Mouse (Mus musculus) monocyte, adult 59 days (primary cell): Measurements from ENCODE around the gene Kank3. TPM values are rescaled to one million over a fixed set of nuclear protein-coding genes. Genes with fewer than 3 reads are reported as not detected.

Experiments used
- total RNA-seq, 2 experiments: library from RNA; stranded (reverse); gene quantifications; one replicate each; pipeline ENCODE4 v1.2.4; 2023

Gene Kank3
- total RNA-seq: 10 to 100 TPM; 17.2 to 17.8 TPM

GRCm38 (mm10) chr17:33810334-33811141 lies at the start of gene Kank3:
Gene Kank3 (plus strand): TSS chr17:33810519.

GRCm38 (mm10) chr17:33781124-33781977 lies 29.0 kb upstream of the Kank3 start, which contains the start of gene Angptl4:
Gene Angptl4 (minus strand): TSS chr17:33781830.

GRCm38 (mm10) chr17:33824084-33824996 lies 14.0 kb downstream of the Kank3 start, which contains the start of the genes Rps28 and Ndufa7:
Gene Rps28 (minus strand): TSS chr17:33824562.
Gene Ndufa7 (plus strand): TSS chr17:33824572.

GRCm38 (mm10) chr17:33842966-33843795 lies 32.9 kb downstream of the Kank3 start, which contains the start of gene Cd320:
Gene Cd320 (plus strand): TSS chr17:33843091.

Other genes with a start within 250 kb of the Kank3 start
- gene Zfp414, start 181.4 kb upstream of the Kank3 start, total RNA-seq: 10 to 100 TPM; 49.5 to 51.0 TPM
- 10 to 100 TPM; 28.9 to 42.0 TPM for gene Pram1, start 172.5 kb upstream of the Kank3 start, total RNA-seq
- 100 to 1,000 TPM; 235 to 317 TPM for gene Hnrnpm, start 123.7 kb upstream of the Kank3 start, total RNA-seq
- gene March2, start 91.8 kb upstream of the Kank3 start, total RNA-seq: 10 to 100 TPM; 56.4 to 61.5 TPM
- gene Rab11b, start 50.0 kb upstream of the Kank3 start, total RNA-seq: 100 to 1,000 TPM; 210 to 222 TPM
- 1 to 10 TPM; 5.3 to 7.1 TPM for gene Angptl4, start 28.7 kb upstream of the Kank3 start, total RNA-seq
- 1,000 to 10,000 TPM; 2,442 to 2,474 TPM for gene Rps28, start 14.0 kb downstream of the Kank3 start, total RNA-seq
- 100 to 1,000 TPM; 123 to 158 TPM for gene Ndufa7, start 14.1 kb downstream of the Kank3 start, total RNA-seq
- 1 to 10 TPM; 1.8 to 2.6 TPM for gene Cd320, start 32.6 kb downstream of the Kank3 start, total RNA-seq
- gene Gm7029, start 63.3 kb downstream of the Kank3 start, total RNA-seq: not detected
- gene Kifc1, start 80.1 kb downstream of the Kank3 start, total RNA-seq: 1 to 10 TPM; 1.1 to 2.9 TPM
- 1 to 10 TPM in 1 of 2 experiments, not detected in 1; 4.0 TPM for gene Platr17, start 94.6 kb downstream of the Kank3 start, total RNA-seq
- gene Daxx, start 98.9 kb downstream of the Kank3 start, total RNA-seq: 10 to 100 TPM; 74.9 to 76.2 TPM
- 100 to 1,000 TPM; 399 to 458 TPM for gene Tapbp, start 105.4 kb downstream of the Kank3 start, total RNA-seq
- 10 to 100 TPM; 32.1 to 39.3 TPM for gene Zbtb22, start 105.4 kb downstream of the Kank3 start, total RNA-seq
- 100 to 1,000 TPM; 186 to 207 TPM for gene Rgl2, start 119.0 kb downstream of the Kank3 start, total RNA-seq
- 10 to 100 TPM; 51.6 to 71.3 TPM for gene Pfdn6, start 129.8 kb downstream of the Kank3 start, total RNA-seq
- gene Wdr46, start 130.1 kb downstream of the Kank3 start, total RNA-seq: 10 to 100 TPM; 30.5 to 34.8 TPM
- gene B3galt4, start 141.0 kb downstream of the Kank3 start, total RNA-seq: 10 to 100 TPM; 14.7 to 17.3 TPM
- gene Vps52, start 145.3 kb downstream of the Kank3 start, total RNA-seq: 10 to 100 TPM; 48.0 to 57.5 TPM
- 100 to 1,000 TPM; 791 to 877 TPM for gene Rps18, start 145.5 kb downstream of the Kank3 start, total RNA-seq
- gene H2-K1, start 189.8 kb downstream of the Kank3 start, total RNA-seq: 1,000 to 10,000 TPM; 3,154 to 3,159 TPM
- gene Ring1, start 214.2 kb downstream of the Kank3 start, total RNA-seq: 10 to 100 TPM; 31.1 to 31.8 TPM
- 10 to 100 TPM; 58.7 to 60.7 TPM for gene H2-Ke6, start 217.5 kb downstream of the Kank3 start, total RNA-seq
- gene Slc39a7, start 221.2 kb downstream of the Kank3 start, total RNA-seq: 100 to 1,000 TPM; 102 to 104 TPM
- gene Rxrb, start 221.3 kb downstream of the Kank3 start, total RNA-seq: 100 to 1,000 TPM; 100 to 103 TPM
- 1 to 10 TPM; 3.1 to 6.2 TPM for gene Col11a2, start 228.9 kb downstream of the Kank3 start, total RNA-seq